Mouse (Mus musculus): ENCODE data around the gene Nckap5. TPM values are rescaled to one million over a fixed set of nuclear protein-coding genes. Genes with fewer than 3 reads are reported as not detected.
"Not testable (repeated sequence)": the region's sequence is repeated elsewhere in the genome, so short reads cannot be mapped to it uniquely, and the experiment has no call there.

Gene Nckap5
- polyA plus RNA-seq, 1 experiment: not detected

GRCm38 (mm10) chr1:126802405-126802804 lies 28.2 kb downstream of the Nckap5 start:
- H3K4me1 ChIP-seq (ENCODE audit: control insufficient read depth, insufficient read depth, low read length): no peaks in the 10 kb centered on the region
- H3K4me3 ChIP-seq (replicated peaks; ENCODE audit: control insufficient read depth, low read depth, low read length): no peak overlapping the region
- no peak for TF ChIP-seq CTCF (IDR thresholded peaks at IDR 0.05; ENCODE audit: control insufficient read depth, insufficient read depth, low read length)
- no peak for TF ChIP-seq POLR2A (IDR thresholded peaks at IDR 0.05; ENCODE audit: borderline replicate concordance, control insufficient read depth, low read depth, low read length)
- no peak overlapping the region for H3K27ac ChIP-seq (ENCODE audit: control insufficient read depth, insufficient read depth, low read depth, low read length, poor library complexity)
- WGBS: 75% methylated on average over 3 of the region's 3 CpGs

DNA sequence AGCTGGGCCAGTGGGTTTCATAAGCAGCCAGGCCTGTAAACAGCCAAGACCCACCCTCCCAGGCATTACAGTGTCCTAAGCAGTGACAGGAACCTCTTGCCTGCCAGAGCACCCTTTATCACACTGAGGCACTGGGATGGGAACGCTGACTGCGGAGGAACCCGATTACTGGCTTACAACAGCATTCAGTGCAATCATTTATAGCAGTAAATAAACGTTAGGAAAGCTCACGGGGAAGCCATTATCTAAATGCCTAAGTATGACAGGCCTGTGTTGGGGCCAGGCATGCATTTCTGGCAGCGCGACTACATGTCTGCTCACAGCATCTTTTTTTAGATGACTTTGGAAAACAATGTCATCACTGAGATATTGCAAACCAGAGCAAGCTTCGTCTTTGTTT lies 28.9 kb downstream of the Nckap5 start:
- 75% methylated on average over 8 of the region's 8 CpGs for WGBS
- TF ChIP-seq CTCF (IDR thresholded peaks at IDR 0.05; ENCODE audit: control insufficient read depth, insufficient read depth, low read length): no peak
- Histone ChIP-seq H3K4me3 (replicated peaks; ENCODE audit: control insufficient read depth, low read depth, low read length) (no peak overlapping the region), H3K4me1 (ENCODE audit: control insufficient read depth, insufficient read depth, low read length) (no peaks in the 10 kb centered on the region), H3K27ac (ENCODE audit: control insufficient read depth, insufficient read depth, low read depth, low read length, poor library complexity) (no peak overlapping the region)

DNA sequence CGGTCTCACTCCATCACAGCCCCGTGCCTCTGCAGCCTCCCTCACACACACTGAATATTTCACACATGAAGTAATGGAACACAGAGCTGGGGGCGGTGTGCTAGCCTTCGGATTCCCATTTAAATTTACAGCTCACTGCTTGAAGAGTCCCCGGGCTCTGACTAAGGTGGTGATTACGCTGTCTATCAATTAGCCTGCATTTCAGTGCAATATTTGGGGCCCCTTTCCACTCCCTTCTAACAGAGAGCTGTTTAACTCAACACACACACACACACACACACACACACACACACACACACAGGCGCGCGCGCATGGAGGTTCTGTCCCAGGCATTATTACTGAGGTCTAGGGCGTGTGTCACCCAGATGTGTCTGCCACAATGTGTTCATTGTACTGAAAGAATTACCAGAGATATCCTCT lies 31.2 kb downstream of the Nckap5 start:
- H3K4me1 ChIP-seq (ENCODE audit: control insufficient read depth, insufficient read depth, low read length): no peaks in the 10 kb centered on the region
- H3K27ac ChIP-seq (ENCODE audit: control insufficient read depth, insufficient read depth, low read depth, low read length, poor library complexity): no peak overlapping the region
- no peak for TF ChIP-seq POLR2A (IDR thresholded peaks at IDR 0.05; ENCODE audit: borderline replicate concordance, control insufficient read depth, low read depth, low read length)
- TF ChIP-seq CTCF (IDR thresholded peaks at IDR 0.05; ENCODE audit: control insufficient read depth, insufficient read depth, low read length): no peak
- WGBS: 88% methylated on average over 11 of the region's 11 CpGs
- no peak overlapping the region for H3K4me3 ChIP-seq (replicated peaks; ENCODE audit: control insufficient read depth, low read depth, low read length)

DNA sequence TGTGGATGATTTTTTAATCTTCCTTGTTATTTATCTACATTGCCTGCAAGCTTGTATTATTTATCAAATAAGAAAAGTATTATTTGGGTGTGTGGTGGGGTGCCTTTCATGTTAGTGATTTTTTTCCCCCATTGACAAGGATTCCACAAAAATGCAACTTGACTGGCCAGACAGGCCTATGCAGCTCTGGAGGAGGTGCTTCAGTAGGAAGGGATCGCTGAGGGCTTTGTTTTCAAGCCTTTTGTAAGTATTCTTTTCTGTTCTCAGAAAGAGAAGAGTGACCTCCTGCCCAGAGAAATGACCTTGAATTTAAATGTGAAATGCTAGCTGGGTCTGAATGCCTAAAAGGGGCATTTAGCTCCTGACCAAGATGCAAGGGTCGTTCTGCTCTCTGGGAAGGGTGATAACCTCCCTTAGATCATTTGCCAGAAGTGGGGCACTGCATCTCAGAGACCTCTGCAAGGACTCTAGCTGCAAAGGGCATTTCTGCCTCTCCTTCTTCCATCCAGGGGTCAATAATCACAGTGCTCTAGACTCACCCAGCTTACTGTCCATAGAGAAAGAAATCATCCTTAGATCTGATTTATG lies 50.2 kb downstream of the Nckap5 start:
- not testable (repeated sequence) for H3K4me1 ChIP-seq (ENCODE audit: control insufficient read depth, insufficient read depth, low read length); H3K27ac ChIP-seq (ENCODE audit: control insufficient read depth, insufficient read depth, low read depth, low read length, poor library complexity); H3K4me3 ChIP-seq (replicated peaks; ENCODE audit: control insufficient read depth, low read depth, low read length)
- WGBS: no CpG with 5 or more reads among the region's 2 CpGs

DNA sequence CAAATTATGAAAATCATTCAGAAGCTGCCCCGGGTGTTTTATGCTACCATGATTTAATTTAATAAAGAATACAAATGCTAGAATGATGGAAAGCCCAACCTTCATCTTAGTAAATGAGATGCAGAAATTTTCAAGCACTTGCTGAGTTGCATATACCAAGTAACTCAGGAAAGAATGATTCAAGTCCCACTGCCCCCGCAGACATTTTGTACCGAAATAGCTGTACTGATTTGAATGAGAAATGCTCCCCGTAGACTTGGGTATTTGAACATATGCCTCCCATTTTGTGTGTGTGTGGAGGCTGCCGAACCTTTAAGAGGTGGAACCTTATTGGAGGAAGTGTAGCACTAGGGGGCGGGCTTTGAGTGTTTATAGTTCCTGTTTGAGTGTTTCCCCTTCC lies 56.7 kb downstream of the Nckap5 start:
- H3K4me1 ChIP-seq (ENCODE audit: control insufficient read depth, insufficient read depth, low read length); H3K27ac ChIP-seq (ENCODE audit: control insufficient read depth, insufficient read depth, low read depth, low read length, poor library complexity); H3K4me3 ChIP-seq (replicated peaks; ENCODE audit: control insufficient read depth, low read depth, low read length): not testable (repeated sequence)
- no CpG with 5 or more reads among the region's 6 CpGs for WGBS

DNA sequence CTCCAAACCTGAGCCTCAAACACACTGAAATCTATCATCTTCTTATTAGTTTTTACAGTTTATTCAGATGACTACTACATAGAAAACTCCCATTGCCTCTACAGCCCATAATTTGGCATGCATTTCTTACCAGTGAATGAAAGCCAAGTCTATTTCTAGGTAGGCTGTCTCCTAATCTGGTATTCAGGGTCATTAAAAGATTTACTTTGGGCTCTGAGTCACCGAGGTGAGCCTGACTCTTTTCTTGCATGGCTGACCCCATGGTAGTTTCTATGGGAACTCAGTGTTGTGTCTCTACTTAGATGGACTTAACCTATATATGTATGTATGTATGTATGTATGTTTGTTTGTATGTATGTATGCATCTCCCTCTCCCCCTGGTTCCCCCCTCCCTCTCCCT lies 63.6 kb downstream of the Nckap5 start:
- WGBS: 76% methylated on average over 1 of the region's 1 CpGs
- TF ChIP-seq POLR2A (IDR thresholded peaks at IDR 0.05; ENCODE audit: borderline replicate concordance, control insufficient read depth, low read depth, low read length): no peak
- TF ChIP-seq CTCF (IDR thresholded peaks at IDR 0.05; ENCODE audit: control insufficient read depth, insufficient read depth, low read length): no peak
- no peaks in the 10 kb centered on the region for H3K4me1 ChIP-seq (ENCODE audit: control insufficient read depth, insufficient read depth, low read length)
- no peak overlapping the region for H3K4me3 ChIP-seq (replicated peaks; ENCODE audit: control insufficient read depth, low read depth, low read length)
- no peak overlapping the region for H3K27ac ChIP-seq (ENCODE audit: control insufficient read depth, insufficient read depth, low read depth, low read length, poor library complexity)

GRCm38 (mm10) chr1:126765506-126766170 lies 65.0 kb downstream of the Nckap5 start:
- Histone ChIP-seq H3K27ac (ENCODE audit: control insufficient read depth, insufficient read depth, low read depth, low read length, poor library complexity) (no peak overlapping the region), H3K4me3 (replicated peaks; ENCODE audit: control insufficient read depth, low read depth, low read length) (no peak overlapping the region), H3K4me1 (ENCODE audit: control insufficient read depth, insufficient read depth, low read length) (no peaks in the 10 kb centered on the region)
- 77% methylated on average over 6 of the region's 6 CpGs for WGBS
- TF ChIP-seq CTCF (IDR thresholded peaks at IDR 0.05; ENCODE audit: control insufficient read depth, insufficient read depth, low read length) (no peak), POLR2A (IDR thresholded peaks at IDR 0.05; ENCODE audit: borderline replicate concordance, control insufficient read depth, low read depth, low read length) (no peak)

GRCm38 (mm10) chr1:126764201-126764600 lies 66.4 kb downstream of the Nckap5 start:
- TF ChIP-seq POLR2A (IDR thresholded peaks at IDR 0.05; ENCODE audit: borderline replicate concordance, control insufficient read depth, low read depth, low read length) (no peak), CTCF (IDR thresholded peaks at IDR 0.05; ENCODE audit: control insufficient read depth, insufficient read depth, low read length) (no peak)
- WGBS: 57% methylated on average over 3 of the region's 3 CpGs
- Histone ChIP-seq H3K4me1 (ENCODE audit: control insufficient read depth, insufficient read depth, low read length) (no peaks in the 10 kb centered on the region), H3K27ac (ENCODE audit: control insufficient read depth, insufficient read depth, low read depth, low read length, poor library complexity) (no peak overlapping the region), H3K4me3 (replicated peaks; ENCODE audit: control insufficient read depth, low read depth, low read length) (no peak overlapping the region)

DNA sequence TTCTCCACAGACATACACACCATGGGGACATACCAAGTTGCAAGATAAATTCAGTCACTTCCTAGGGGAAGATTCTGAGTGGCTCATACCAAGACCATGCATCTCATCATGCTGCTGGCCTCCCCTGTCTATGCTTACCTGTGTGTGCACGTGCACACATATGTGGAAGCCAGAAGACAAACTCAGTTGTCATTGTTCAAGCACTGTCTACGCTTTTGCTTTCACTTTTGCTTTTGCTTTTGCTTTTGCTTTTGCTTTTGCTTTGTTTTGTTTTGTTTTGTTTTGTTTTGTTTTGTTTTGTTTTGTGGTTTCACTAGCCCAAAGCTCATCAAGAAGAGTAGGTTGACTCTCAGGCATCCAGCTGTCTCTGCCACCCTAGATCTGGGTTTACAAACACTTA lies 67.4 kb downstream of the Nckap5 start:
- 66% methylated on average over 2 of the region's 2 CpGs for WGBS
- TF ChIP-seq CTCF (IDR thresholded peaks at IDR 0.05; ENCODE audit: control insufficient read depth, insufficient read depth, low read length): no peak
- Histone ChIP-seq H3K27ac (ENCODE audit: control insufficient read depth, insufficient read depth, low read depth, low read length, poor library complexity) (no peak overlapping the region), H3K4me3 (replicated peaks; ENCODE audit: control insufficient read depth, low read depth, low read length) (no peak overlapping the region), H3K4me1 (ENCODE audit: control insufficient read depth, insufficient read depth, low read length) (no peaks in the 10 kb centered on the region)
